Mouse (Mus musculus): Measurements from ENCODE around the gene Rsph3b.

DNA sequence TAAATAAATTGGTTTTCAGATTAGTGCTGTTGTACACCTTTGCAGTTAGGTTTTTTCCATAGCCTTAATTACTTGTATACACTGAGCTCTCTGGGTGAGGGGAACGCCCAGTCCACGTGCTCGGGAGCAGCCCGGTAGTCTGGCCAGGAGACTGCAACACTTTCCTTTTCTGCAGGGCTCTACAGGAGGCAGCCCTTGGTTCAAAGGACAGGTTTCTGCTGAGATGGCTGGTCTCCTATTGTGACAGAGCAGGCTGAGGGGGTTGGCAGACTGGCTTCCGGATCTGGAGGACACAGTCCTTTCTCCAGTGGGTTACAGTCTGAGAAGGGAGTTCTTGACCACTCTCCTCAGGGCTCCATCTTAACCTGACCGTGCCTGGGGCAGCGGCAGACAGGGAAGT, 80.7 kb downstream of the Rsph3b start:
- no peak for TF ChIP-seq POLR2A (IDR thresholded peaks at IDR 0.05; ENCODE audit: extremely low read depth, insufficient read depth, low read length)
- TF ChIP-seq CTCF (IDR thresholded peaks at IDR 0.05; ENCODE audit: extremely low read depth, insufficient read depth, low read length) = no peak
